Mouse (Mus musculus) frontal cortex, postnatal 36 days (tissue): ENCODE measurements at regions not wholly inside any gene's neighbourhood (a gene's known extent, or its start where the extent isn't known, plus 50 kb on each side); places are given as distances from the start of the nearest gene placed in this dataset.

Experiments
- DNase-seq, 2 experiments: peaks; one replicate each; pipeline ENCODE4 v3.0.0; 2022; ENCODE audit warnings: low spot score in 2 of 2

DNA sequence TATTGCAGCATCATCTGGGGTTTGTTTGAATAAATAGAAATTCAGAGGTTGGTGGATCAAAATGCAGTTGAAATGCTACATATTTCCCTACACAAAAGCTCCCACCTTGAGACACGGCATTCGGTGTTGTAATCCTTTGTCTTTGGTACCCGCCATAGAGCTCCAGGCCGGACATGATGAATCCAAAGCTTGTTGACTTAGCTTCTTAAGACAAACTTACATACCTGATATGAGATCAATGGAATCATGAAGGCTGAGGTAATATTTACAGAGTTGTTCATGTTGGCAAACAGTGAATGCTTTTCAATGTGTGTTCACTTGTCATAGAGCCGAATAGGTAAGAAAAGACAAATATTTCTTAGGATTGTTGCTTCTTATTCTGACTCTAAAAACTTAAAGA lies 51.2 kb upstream of the Pthlh start:
- DNase-seq = no peak
